In genomic region chr15:64023770-64024719, GRCm38 (mm10) we compare ENCODE assay signal across 8 mouse cellular contexts. TPM values are rescaled to one million over a fixed set of nuclear protein-coding genes. Genes with fewer than 3 reads are reported as not detected.
DNase-seq lines count a peak whose midpoint lies in the region; ATAC-seq lines count a peak whose summit lies in the region.

No protein-coding gene starts in this region.

- 28% methylated on average over 13 of the region's 13 CpGs for WGBS in midbrain, embryonic 10.5 days

- peaks cover 33% of the 10 kb centered on the region for H3K4me1 ChIP-seq in midbrain, embryonic 10.5 days

- no peaks in the 10 kb centered on the region for H3K36me3 ChIP-seq in midbrain, embryonic 10.5 days

- H3K27ac ChIP-seq in midbrain, embryonic 10.5 days (replicated peaks) = peak overlapping the region; percentile 73

- DNase-seq in right cerebral cortex, postnatal 14 days = peak; percentile 4
- DNase-seq in right cerebral cortex, postnatal 36 days (ENCODE audit: low spot score in 2 of 2) = no peak
- DNase-seq in kidney, postnatal 10 days = peak; percentile 58
- DNase-seq in midbrain, embryonic 10.5 days (ENCODE audit: low spot score) = peak; percentile 44
- peak; percentile 79 to 88 for DNase-seq in thymus, postnatal 36 days
- no peak for DNase-seq in gastrocnemius, postnatal 36 days

- H3K9me3 ChIP-seq in midbrain, embryonic 10.5 days (replicated peaks) = no peaks in the 10 kb centered on the region

- no peaks in the 10 kb centered on the region for H3K27me3 ChIP-seq in midbrain, embryonic 10.5 days (ENCODE audit: low read depth, poor library complexity, severe bottlenecking)

- ATAC-seq in granulocyte monocyte progenitor cell, adult 5-6 weeks (replicated peaks; ENCODE audit: poor library complexity, severe bottlenecking) = peak; percentile 75
- no peak for ATAC-seq in erythroblast, adult 5-6 weeks (replicated peaks; ENCODE audit: low FRiP score, poor library complexity, severe bottlenecking)

- intact Hi-C loops in gastrocnemius, postnatal 36 days (cut with DNase I) = no loop called here

- H3K4me3 ChIP-seq in midbrain, embryonic 10.5 days = peak overlapping the region; percentile 28; the same call in 1 of the 2 replicates

RNA-seq across cellular contexts. Expression of gene Fam49b, which starts 36.2 kb away (rescaled TPM):
- 245 and 269 TPM in 2 replicates for total RNA-seq in granulocyte monocyte progenitor cell, adult 5-6 weeks (2014; fragmentation: Nextera tagmentation)
- total RNA-seq in granulocyte monocyte progenitor cell, adult 5-6 weeks (2017) = 248 and 302 TPM in 2 replicates
- 76.0 and 79.8 TPM in 2 replicates for polyA plus RNA-seq in midbrain, embryonic 10.5 days (2016; fragmentation: Nextera tagmentation; extraction: Ambion mirVana)
- total RNA-seq in erythroblast, adult 5-6 weeks (2015; ENCODE audit: low replicate concordance) = 112 and 158 TPM in 2 replicates
- 66.9 and 84.3 TPM in 2 replicates for total RNA-seq in erythroblast, adult 5-6 weeks (2017; ENCODE audit: low replicate concordance)
- 10 to 100 TPM; 27.0 to 33.6 TPM for total RNA-seq in gastrocnemius, postnatal 36 days (2021)

Comparison
In these comparisons a context has a peak if more than half of its experiments do, and no peak if none do; other contexts are left out.
1. DNase-seq: peak in right cerebral cortex, postnatal 14 days (single experiment), kidney, postnatal 10 days (single experiment), midbrain, embryonic 10.5 days (single experiment) and thymus, postnatal 36 days (2 of 2); none in right cerebral cortex, postnatal 36 days (0 of 2) and gastrocnemius, postnatal 36 days (0 of 2).